In genomic region chr3:57094936-57095335, GRCm38 (mm10) we compare ENCODE assay signal across 25 mouse cellular contexts.
"Had no signal": no experiment of that assay in that cellular context is flagged by ENCODE, and none has a peak within 500 bp of the region (broad histone marks: within the 10 kb centered on the region; RNA-seq: fewer than 3 reads in every experiment).

No protein-coding gene starts in this region.

- H3K4me3 ChIP-seq: gastrocnemius, adult 2 months; heart, embryonic 10.5 days; heart, embryonic 12.5 days; hindbrain, embryonic 10.5 days; hindbrain, embryonic 13.5 days; hindbrain, embryonic 15.5 days; intestine, embryonic 15.5 days; layer of hippocampus, adult 2 months; left cerebral cortex, adult 2 months; limb, embryonic 10.5 days; limb, embryonic 12.5 days; liver, embryonic 13.5 days had no signal

- DNase-seq: gastrocnemius, adult 2 months; gastrocnemius, postnatal 10 days; gastrocnemius, postnatal 25 days; heart, adult 18-20 months; heart, postnatal 10 days; heart, postnatal 4 days; kidney, adult 18-20 months; kidney, adult 8-10 months; kidney, postnatal 14 days; kidney, postnatal 4 days; liver; liver, embryonic 13.5 days had no signal

- H3K27me3 ChIP-seq: heart, embryonic 12.5 days; hindbrain, embryonic 13.5 days; hindbrain, embryonic 15.5 days; intestine, embryonic 15.5 days; limb, embryonic 12.5 days; liver, embryonic 13.5 days had no signal

- H3K9ac ChIP-seq: heart, embryonic 12.5 days; hindbrain, embryonic 13.5 days; hindbrain, embryonic 15.5 days; intestine, embryonic 15.5 days; limb, embryonic 12.5 days; liver, embryonic 13.5 days had no signal

- H3K4me2 ChIP-seq: heart, embryonic 12.5 days; hindbrain, embryonic 13.5 days; hindbrain, embryonic 15.5 days; intestine, embryonic 15.5 days; limb, embryonic 12.5 days; liver, embryonic 11.5 days; liver, embryonic 13.5 days had no signal

- H3K27ac ChIP-seq: gastrocnemius, adult 2 months; heart, embryonic 10.5 days; hindbrain, embryonic 10.5 days; hindbrain, embryonic 13.5 days; hindbrain, embryonic 15.5 days; intestine, embryonic 15.5 days; layer of hippocampus, adult 2 months; left cerebral cortex, adult 2 months; limb, embryonic 10.5 days; limb, embryonic 12.5 days; liver, embryonic 13.5 days had no signal

- H3K4me1 ChIP-seq: heart, embryonic 10.5 days; heart, embryonic 12.5 days; hindbrain, embryonic 10.5 days; hindbrain, embryonic 13.5 days; hindbrain, embryonic 15.5 days; intestine, embryonic 15.5 days; limb, embryonic 10.5 days; limb, embryonic 12.5 days; liver, embryonic 13.5 days had no signal

- H3K9me3 ChIP-seq: heart, embryonic 10.5 days; heart, embryonic 12.5 days; hindbrain, embryonic 10.5 days; hindbrain, embryonic 13.5 days; hindbrain, embryonic 15.5 days; intestine, embryonic 15.5 days; limb, embryonic 10.5 days; limb, embryonic 12.5 days; liver, embryonic 13.5 days had no signal

- ATAC-seq: inflammation-experienced regulatory T-cells, adult 6 months; intestine, embryonic 15.5 days; intestine, postnatal 0 days had no signal

- H3K36me3 ChIP-seq: heart, embryonic 10.5 days; heart, embryonic 12.5 days; hindbrain, embryonic 10.5 days; hindbrain, embryonic 13.5 days; hindbrain, embryonic 15.5 days; intestine, embryonic 15.5 days; limb, embryonic 10.5 days; limb, embryonic 12.5 days; liver, embryonic 13.5 days had no signal
